Mouse (Mus musculus) cortical plate, adult 2 months (tissue): ENCODE results near the gene Mast1.

Experiments
- CTCF ChIP-seq: fragments of 200-500 bp; IDR thresholded peaks from 2 replicates; pipeline ENCODE4 v1.5.1; 2011; ENCODE audit warnings: mild to moderate bottlenecking, control low read depth, low read length; ENCODE audit not compliant: insufficient read depth; ENCODE audit errors: extremely low read depth
- POLR2A ChIP-seq: fragments of 200-500 bp; IDR thresholded peaks from 2 replicates; pipeline ENCODE4 v1.6.1; 2011; ENCODE audit warnings: mild to moderate bottlenecking, low read length, control low read depth; ENCODE audit not compliant: insufficient read depth; ENCODE audit errors: extremely low read depth

DNA sequence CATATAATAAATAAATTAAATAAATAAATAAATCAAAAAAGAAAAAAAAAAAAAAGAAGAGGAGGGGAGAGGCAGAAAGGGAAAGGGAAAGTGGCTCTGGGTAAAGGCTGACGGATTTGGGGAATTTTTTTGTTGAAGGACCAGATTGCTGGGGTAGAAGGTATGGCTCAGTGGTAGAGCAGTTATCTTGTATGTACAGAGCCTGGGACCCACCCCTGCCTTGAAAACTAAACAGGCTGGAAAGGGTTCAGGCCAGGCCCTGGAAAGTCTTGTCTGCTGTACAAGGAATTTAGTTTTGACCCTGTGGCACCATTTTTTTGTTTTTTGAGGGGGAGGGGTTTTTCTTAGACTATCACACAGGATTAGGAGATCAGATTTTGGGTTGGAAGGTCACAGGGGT is 58.2 kb downstream of the Mast1 start:
- TF ChIP-seq CTCF, result no peak
- no peak for TF ChIP-seq POLR2A
